Mouse (Mus musculus): ENCODE measurements at regions not wholly inside any gene's neighbourhood (a gene's known extent, or its start where the extent isn't known, plus 50 kb on each side); places are given as distances from the start of the nearest gene placed in this dataset.

GRCm38 (mm10) chr5:129429897-129430296 lies 71.1 kb upstream of the Sfswap start:
- ATAC-seq = no peak
- Histone ChIP-seq H3K36me3 (ENCODE audit: insufficient read depth, low read length) (no peaks in the 10 kb centered on the region), H3K9me3 (ENCODE audit: low read length) (no peaks in the 10 kb centered on the region), H3K4me3 (ENCODE audit: low read depth, low read length) (no peak overlapping the region), H3K27ac (ENCODE audit: low read length) (no peak overlapping the region), H3K4me1 (ENCODE audit: insufficient read depth, low read depth, low read length) (no peaks in the 10 kb centered on the region), H3K27me3 (replicated peaks; ENCODE audit: insufficient read depth, low read length) (no peaks in the 10 kb centered on the region), H3K4me2 (replicated peaks; ENCODE audit: low read depth, low read length) (no peak overlapping the region), H3K9ac (replicated peaks; ENCODE audit: low read depth) (no peak overlapping the region)
- DNase-seq (ENCODE audit: low spot score) = no peak
- TF ChIP-seq CTCF (IDR thresholded peaks at IDR 0.05) (no peak), EP300 (IDR thresholded peaks at IDR 0.05) (no peak)

- ATAC-seq (no peak), DNase-seq (ENCODE audit: low spot score) (no peak)
- no peaks in the 10 kb centered on the region for H3K9me3 ChIP-seq (ENCODE audit: low read length)
- no peaks in the 10 kb centered on the region for H3K27me3 ChIP-seq (replicated peaks; ENCODE audit: insufficient read depth, low read length)
- no peak overlapping the region for H3K4me2 ChIP-seq (replicated peaks; ENCODE audit: low read depth, low read length)
- TF ChIP-seq EP300 (IDR thresholded peaks at IDR 0.05) = no peak
- TF ChIP-seq CTCF (IDR thresholded peaks at IDR 0.05) = no peak
- H3K4me1 ChIP-seq (ENCODE audit: insufficient read depth, low read depth, low read length) = no peaks in the 10 kb centered on the region
- H3K36me3 ChIP-seq (ENCODE audit: insufficient read depth, low read length) = no peaks in the 10 kb centered on the region
- H3K9ac ChIP-seq (replicated peaks; ENCODE audit: low read depth) = no peak overlapping the region
- WGBS = 87% methylated on average over 3 of the region's 3 CpGs
- H3K4me3 ChIP-seq (ENCODE audit: low read depth, low read length) = no peak overlapping the region
- no peak overlapping the region for H3K27ac ChIP-seq (ENCODE audit: low read length)
Measured at GRCm38 (mm10) chr5:129430330-129430729, 70.7 kb upstream of the Sfswap start.

GRCm38 (mm10) chr5:129449931-129450573 lies 51.0 kb upstream of the Sfswap start:
- H3K4me1 ChIP-seq (ENCODE audit: insufficient read depth, low read depth, low read length) = no peaks in the 10 kb centered on the region
- no peak overlapping the region for H3K27ac ChIP-seq (ENCODE audit: low read length)
- H3K4me3 ChIP-seq (ENCODE audit: low read depth, low read length) = no peak overlapping the region
- no peak overlapping the region for H3K9ac ChIP-seq (replicated peaks; ENCODE audit: low read depth)
- WGBS = 33% methylated on average over 7 of the region's 7 CpGs
- DNase-seq (ENCODE audit: low spot score) (peak; percentile 30), ATAC-seq (peak; percentile 40; the same call in 1 of the 2 replicates)
- H3K4me2 ChIP-seq (replicated peaks; ENCODE audit: low read depth, low read length) = no peak overlapping the region
- no peaks in the 10 kb centered on the region for H3K36me3 ChIP-seq (ENCODE audit: insufficient read depth, low read length)
- TF ChIP-seq CTCF (IDR thresholded peaks at IDR 0.05) (no peak), EP300 (IDR thresholded peaks at IDR 0.05) (no peak)
- H3K9me3 ChIP-seq (ENCODE audit: low read length) = no peaks in the 10 kb centered on the region
- H3K27me3 ChIP-seq (replicated peaks; ENCODE audit: insufficient read depth, low read length) = no peaks in the 10 kb centered on the region

Data from lung, postnatal 0 days (tissue).